Mouse (Mus musculus) heart, postnatal 0 days (tissue): ENCODE data around the gene Cacna1c.

Experiments used
- CTCF ChIP-seq: IDR thresholded peaks from 2 replicates; pipeline ENCODE4 v1.5.1; 2016; ENCODE audit warnings: antibody characterized with exemption, control low read depth, low read depth
- EP300 ChIP-seq: IDR thresholded peaks from 2 replicates; pipeline ENCODE4 v1.6.1; 2016; ENCODE audit warnings: antibody characterized with exemption, low read depth

- no peak for TF ChIP-seq EP300
- no peak for TF ChIP-seq CTCF
Observed at GRCm38 (mm10) chr6:118621866-118622265, 574.4 kb downstream of the Cacna1c start.
